Mouse (Mus musculus) hindbrain, embryonic 16.5 days (tissue): ENCODE results near the gene Fam133b. TPM values are rescaled to one million over a fixed set of nuclear protein-coding genes. Genes with fewer than 3 reads are reported as not detected.
"Not testable (repeated sequence)": the region's sequence is repeated elsewhere in the genome, so short reads cannot be mapped to it uniquely, and the experiment has no call there.

Experiments used
- ATAC-seq: fragments of 200-750 bp; cut with Nextera tagmentation; 2 replicates; pipeline ENCODE4 v1.8.0; 2017; ENCODE audit warnings: moderate TSS enrichment, moderate library complexity
- H3K27ac ChIP-seq: fragments of 300-500 bp; sonication (generic); 2 replicates; pipeline ENCODE4 v1.5.1; 2014; ENCODE audit warnings: low read depth, mild to moderate bottlenecking, control low read depth, low read length, moderate library complexity
- H3K27me3 ChIP-seq: fragments of 300-500 bp; sonication (generic); replicated peaks from 2 replicates; pipeline ENCODE4 v1.6.1; 2014; ENCODE audit warnings: low read length; ENCODE audit not compliant: control insufficient read depth, insufficient read depth
- H3K36me3 ChIP-seq: fragments of 300-500 bp; sonication (generic); 2 replicates; pipeline ENCODE4 v1.6.1; 2014; ENCODE audit warnings: mild to moderate bottlenecking, low read length, moderate library complexity, mixed read lengths; ENCODE audit not compliant: control insufficient read depth, insufficient read depth
- H3K4me1 ChIP-seq: fragments of 300-500 bp; sonication (generic); 2 replicates; pipeline ENCODE4 v1.6.1; 2014; ENCODE audit warnings: low read depth, low read length; ENCODE audit not compliant: control insufficient read depth, insufficient read depth
- H3K4me2 ChIP-seq: fragments of 300-500 bp; sonication (generic); 2 replicates; pipeline ENCODE4 v1.6.1; 2014; ENCODE audit warnings: mild to moderate bottlenecking, low read length, control low read depth, moderate library complexity
- H3K4me3 ChIP-seq: fragments of 300-500 bp; sonication (generic); 2 replicates; pipeline ENCODE4 v1.5.1; 2014; ENCODE audit warnings: mild to moderate bottlenecking, low read length, control low read depth, moderate library complexity
- H3K9ac ChIP-seq: fragments of 300-500 bp; sonication (generic); 2 replicates; pipeline ENCODE4 v1.6.1; 2014; ENCODE audit warnings: low read depth, mild to moderate bottlenecking, control low read depth, low read length, moderate library complexity
- H3K9me3 ChIP-seq: fragments of 300-500 bp; sonication (generic); 2 replicates; pipeline ENCODE4 v1.6.1; 2014; ENCODE audit warnings: mild to moderate bottlenecking, low read length, moderate library complexity; ENCODE audit not compliant: control insufficient read depth
- WGBS: fragments of 180-500 bp; shearing (Covaris S2); extraction: QIAGEN DNeasy Blood & Tissue Kit; methylation state at CpG from one replicate; pipeline ENCODE4 v1.1.7; 2014; 5-methylcytosine and 5-hydroxymethylcytosine counted together
- polyA plus RNA-seq: library from polyadenylated mRNA; unstranded; fragments of >200 nt; fragmentation: Nextera tagmentation; extraction: Ambion mirVana; gene quantifications from 2 replicates; pipeline ENCODE4 v1.2.1, GENCODE M21; 2015

Fam133b gene
- polyA plus RNA-seq, 1 experiment from 2014 or later, result 17.9 TPM

DNA sequence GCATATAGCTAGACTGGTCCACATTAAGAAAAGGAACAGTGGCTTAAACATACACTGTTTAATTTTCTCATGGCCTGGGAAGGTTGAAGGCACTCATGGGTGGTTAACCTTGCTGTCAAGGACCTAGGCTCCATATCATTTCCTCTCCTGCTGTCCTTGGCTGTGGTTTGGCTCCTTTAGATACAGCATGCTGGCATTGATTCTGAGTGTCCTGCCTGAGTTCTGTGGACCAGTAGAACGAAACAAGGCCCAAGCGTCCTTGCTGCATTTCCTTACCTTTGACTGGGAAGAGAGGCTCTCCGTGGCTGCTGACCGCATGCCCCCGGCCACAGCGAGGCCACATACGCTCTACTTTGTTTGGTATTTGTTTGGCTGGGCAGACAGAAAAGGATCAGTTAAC lies 65.6 kb downstream of the Fam133b start:
- ATAC-seq, result no peak
- H3K4me1 ChIP-seq, result no peaks in the 10 kb centered on the region
- WGBS, result 95% methylated on average over 7 of the region's 7 CpGs

DNA sequence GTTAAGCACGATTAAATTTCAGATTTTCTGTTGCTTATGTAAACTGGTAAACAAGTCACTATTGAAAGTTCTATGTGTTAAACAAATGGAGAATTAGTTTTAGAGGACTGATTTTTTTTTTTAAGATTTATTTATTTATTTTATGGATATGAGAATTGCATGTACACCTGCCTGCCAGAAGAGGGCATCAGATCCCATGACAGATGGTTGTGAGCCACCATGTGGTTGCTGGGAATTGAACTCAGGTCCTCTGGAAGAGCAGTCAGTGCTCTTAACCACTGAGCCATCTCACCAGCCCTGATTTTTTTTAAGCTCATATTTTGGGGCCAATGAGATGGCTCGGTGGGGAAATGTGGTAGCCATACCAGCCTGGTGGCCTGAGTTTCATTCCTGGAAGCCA lies 68.2 kb downstream of the Fam133b start:
- H3K9ac ChIP-seq, ATAC-seq, H3K4me1 ChIP-seq, H3K4me2 ChIP-seq, H3K27me3 ChIP-seq, H3K27ac ChIP-seq, H3K4me3 ChIP-seq, H3K9me3 ChIP-seq: not testable (repeated sequence)
- peaks cover 31% of the 10 kb centered on the region for H3K36me3 ChIP-seq
- 91% methylated on average over 2 of the region's 2 CpGs for WGBS

More for the DNA sequence above, 65.6 kb downstream of the Fam133b start:
- Histone ChIP-seq H3K4me2 (no peak overlapping the region), H3K36me3 (peaks cover 31% of the 10 kb centered on the region), H3K9me3 (no peaks in the 10 kb centered on the region), H3K4me3 (no peak overlapping the region), H3K9ac (no peak overlapping the region), H3K27ac (no peak overlapping the region), H3K27me3 (no peaks in the 10 kb centered on the region)

Other genes with a start within 250 kb of the Fam133b start
- gene Cdk6, start 202.3 kb upstream of the Fam133b start, polyA plus RNA-seq, result 12.6 and 13.9 TPM in 2 replicates
- gene 1700109H08Rik, start 27.7 kb downstream of the Fam133b start, polyA plus RNA-seq, result 1.5 and 2.4 TPM in 2 replicates
- 20.0 and 21.7 TPM in 2 replicates for gene Pex1, start 52.2 kb downstream of the Fam133b start, polyA plus RNA-seq
- gene Rbm48, start 52.8 kb downstream of the Fam133b start, polyA plus RNA-seq, result 15.6 and 16.9 TPM in 2 replicates
- not detected in 2 replicates for gene Tmbim7, start 107.3 kb downstream of the Fam133b start, polyA plus RNA-seq
- 61.5 and 63.3 TPM in 2 replicates for gene Gatad1, start 113.4 kb downstream of the Fam133b start, polyA plus RNA-seq